8 mouse cellular contexts compared by ENCODE assay signal in the genomic region with DNA sequence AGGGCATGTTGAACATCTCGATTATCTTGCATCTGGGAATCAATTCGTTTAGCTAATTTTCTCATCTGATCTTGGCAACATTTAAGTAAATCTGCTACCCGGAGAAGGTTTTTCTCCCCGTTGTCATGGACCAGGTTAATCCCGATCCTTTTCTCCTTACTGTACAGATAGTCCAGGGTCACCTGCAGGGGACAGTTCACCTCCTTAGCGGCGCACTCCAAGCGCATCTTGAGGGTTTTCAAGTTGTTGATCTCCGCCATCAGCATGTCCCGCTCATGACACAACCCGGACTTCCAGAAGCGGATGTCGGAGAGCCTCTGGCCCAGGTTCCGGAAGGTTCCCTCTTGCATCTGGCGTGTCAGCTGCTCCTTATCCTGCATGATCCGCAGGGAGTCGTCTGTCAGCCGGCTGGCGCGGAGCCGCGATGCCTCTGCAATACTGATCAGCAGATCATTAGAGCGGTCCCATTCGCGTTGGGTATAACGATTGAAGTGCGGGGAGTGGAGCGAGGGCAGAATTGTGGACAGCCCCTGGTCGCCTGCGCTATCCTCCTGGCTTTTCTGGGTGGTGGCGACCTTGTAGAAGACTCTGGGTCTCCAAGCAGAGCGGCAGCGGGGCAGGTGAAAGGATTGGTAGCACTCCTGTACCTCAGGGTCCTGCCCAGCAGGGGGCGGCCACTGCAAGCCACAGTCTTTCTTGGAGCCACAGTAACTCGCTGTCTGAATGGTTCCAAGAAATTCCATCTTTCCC. TPM values are rescaled to one million over a fixed set of nuclear protein-coding genes. Genes with fewer than 3 reads are reported as not detected.
DNase-seq lines count a peak whose midpoint lies in the region; ATAC-seq and TF ChIP-seq lines count a peak whose summit lies in the region.

No protein-coding gene starts in this region.

- in situ Hi-C loops in CH12.LX (cut with MboI; ENCODE audit: low pct_ligation_motif_present, low pct_unique_long_range_greater_than_20kb, low sequenced_read_pairs) = no loop called here

- H3K4me3 ChIP-seq in CH12.LX (replicated peaks in 1 of 3; ENCODE audit: low read depth in 2 of 3, low read length in 2 of 3, poor library complexity in 1 of 3) = no peak overlapping the region
- H3K4me3 ChIP-seq in forebrain, embryonic 14.5 days (ENCODE audit: low read depth, low read length) = peak overlapping the region; percentile 34
- H3K4me3 ChIP-seq in liver, embryonic 16.5 days (ENCODE audit: low read depth, low read length) = peak overlapping the region; percentile 42
- H3K4me3 ChIP-seq in neural tube, embryonic 14.5 days (ENCODE audit: low read depth, low read length) = peak overlapping the region; percentile 34

- no peaks in the 10 kb centered on the region for H3K4me1 ChIP-seq in CH12.LX (ENCODE audit: control insufficient read depth in 1 of 2, insufficient read depth in 2 of 2)
- H3K4me1 ChIP-seq in forebrain, embryonic 14.5 days (ENCODE audit: control insufficient read depth, insufficient read depth, low read length) = peaks cover 2% of the 10 kb centered on the region; the same call in 1 of the 2 replicates
- H3K4me1 ChIP-seq in liver, embryonic 16.5 days (ENCODE audit: control insufficient read depth, low read depth, low read length) = no peaks in the 10 kb centered on the region; the same call in 1 of the 2 replicates
- H3K4me1 ChIP-seq in neural tube, embryonic 14.5 days (ENCODE audit: control insufficient read depth, insufficient read depth, low read length) = no peaks in the 10 kb centered on the region

- H3K9me3 ChIP-seq in CH12.LX (replicated peaks; ENCODE audit: low read length) = no peaks in the 10 kb centered on the region
- H3K9me3 ChIP-seq in forebrain, embryonic 14.5 days (replicated peaks; ENCODE audit: control insufficient read depth, low read length) = no peaks in the 10 kb centered on the region; the same call in 1 of the 2 replicates
- no peaks in the 10 kb centered on the region for H3K9me3 ChIP-seq in liver, embryonic 16.5 days (replicated peaks; ENCODE audit: control insufficient read depth, low read length)
- no peaks in the 10 kb centered on the region for H3K9me3 ChIP-seq in neural tube, embryonic 14.5 days (ENCODE audit: control insufficient read depth, low read length)

- TF ChIP-seq RAD21 in CH12.LX (IDR thresholded peaks at IDR 0.05; ENCODE audit: low read depth, low read length) = peak; percentile 74

- dilution Hi-C loops in CH12.LX (cut with MboI; ENCODE audit: extremely low pct_ligation_motif_present, extremely low pct_unique_long_range_greater_than_20kb, low sequenced_read_pairs) = no loop called here

- TF ChIP-seq CTCF in CH12.LX (conservative IDR thresholded peaks at IDR 0.05 in 1 of 2, IDR thresholded peaks at IDR 0.05 in 1 of 2; ENCODE audit: low read depth in 2 of 2, low read length in 2 of 2) = peak; percentile 31 to 80; a peak in 3 of 4 replicates

- peak; percentile 76 for ATAC-seq in cerebellum, adult (ENCODE audit: insufficient number of reproducible peaks, low FRiP score, low TSS enrichment)
- peak; percentile 93 for ATAC-seq in forebrain, embryonic 14.5 days
- ATAC-seq in liver, embryonic 16.5 days (ENCODE audit: low read depth) = peak; percentile 54; the same call in 1 of the 2 replicates
- peak; percentile 92 for ATAC-seq in neural tube, embryonic 14.5 days (ENCODE audit: low read depth)

- intact Hi-C loops in heart, postnatal 14 days (cut with DNase I) = loop anchor here (2.0 to 10.0 kb wide), 3 partner anchors 277 to 530 kb away; partner anchors contain the start of gene Jak2

- H3K9ac ChIP-seq in CH12.LX (ENCODE audit: insufficient read depth, low read depth) = no peak overlapping the region
- peak overlapping the region; percentile 49 for H3K9ac ChIP-seq in forebrain, embryonic 14.5 days (ENCODE audit: low read length)
- no peak overlapping the region for H3K9ac ChIP-seq in liver, embryonic 16.5 days (ENCODE audit: low read depth, low read length)
- H3K9ac ChIP-seq in neural tube, embryonic 14.5 days (replicated peaks; ENCODE audit: low read depth, low read length) = peak overlapping the region; percentile 48

- no peak for TF ChIP-seq EP300 in CH12.LX (IDR thresholded peaks at IDR 0.05; ENCODE audit: low read length)

- H3K4me2 ChIP-seq in CH12.LX (ENCODE audit: insufficient read depth, low read depth, poor library complexity, severe bottlenecking) = no peak overlapping the region
- peak overlapping the region; percentile 62 for H3K4me2 ChIP-seq in forebrain, embryonic 14.5 days (ENCODE audit: low read length)
- H3K4me2 ChIP-seq in liver, embryonic 16.5 days (ENCODE audit: low read depth, low read length) = peak overlapping the region; percentile 61
- H3K4me2 ChIP-seq in neural tube, embryonic 14.5 days (ENCODE audit: low read depth, low read length) = peak overlapping the region; percentile 62

- TF ChIP-seq POLR2A in CH12.LX (IDR thresholded peaks at IDR 0.05; ENCODE audit: low read depth, low read length) = no peak

- H3K36me3 ChIP-seq in CH12.LX (replicated peaks in 1 of 2; ENCODE audit: control insufficient read depth in 1 of 2, insufficient read depth in 1 of 2, low read length in 1 of 2) = no peaks in the 10 kb centered on the region
- H3K36me3 ChIP-seq in forebrain, embryonic 14.5 days (ENCODE audit: control insufficient read depth, insufficient read depth, low read length) = no peaks in the 10 kb centered on the region
- no peaks in the 10 kb centered on the region for H3K36me3 ChIP-seq in liver, embryonic 16.5 days (ENCODE audit: control insufficient read depth, insufficient read depth)
- no peaks in the 10 kb centered on the region for H3K36me3 ChIP-seq in neural tube, embryonic 14.5 days (ENCODE audit: control insufficient read depth, insufficient read depth, low read length)

- H3K27ac ChIP-seq in CH12.LX (ENCODE audit: insufficient read depth, low read depth) = no peak overlapping the region
- H3K27ac ChIP-seq in forebrain, embryonic 14.5 days (ENCODE audit: low read depth, low read length) = no peak overlapping the region
- H3K27ac ChIP-seq in liver, embryonic 16.5 days (ENCODE audit: low read length) = no peak overlapping the region
- H3K27ac ChIP-seq in neural tube, embryonic 14.5 days (ENCODE audit: low read depth, low read length) = peak overlapping the region; percentile 16; the same call in 1 of the 2 replicates

- no peaks in the 10 kb centered on the region for H3K79me2 ChIP-seq in CH12.LX (replicated peaks; ENCODE audit: control insufficient read depth, extremely low read depth, insufficient read depth, poor library complexity, severe bottlenecking)

- peak; percentile 44 for DNase-seq in CH12.LX (ENCODE audit: extremely low read depth)
- peak; percentile 82 for DNase-seq in forebrain, embryonic 14.5 days (ENCODE audit: low spot score)
- DNase-seq in heart, postnatal 14 days = peak; percentile 81 to 83
- DNase-seq in large intestine, adult 2 months (ENCODE audit: low read depth, low spot score) = peak; percentile 35
- peak; percentile 86 for DNase-seq in testis, postnatal 10 days (ENCODE audit: low spot score)

- WGBS in forebrain, embryonic 14.5 days = 21% methylated on average over 35 of the region's 35 CpGs
- 19% methylated on average over 35 of the region's 35 CpGs for WGBS in large intestine, adult 2 months
- 20% methylated on average over 35 of the region's 35 CpGs for WGBS in liver, embryonic 16.5 days (ENCODE audit: insufficient replicate concordance)
- 12% methylated on average over 35 of the region's 35 CpGs for WGBS in neural tube, embryonic 14.5 days

- H3K27me3 ChIP-seq in CH12.LX (replicated peaks) = no peaks in the 10 kb centered on the region
- H3K27me3 ChIP-seq in forebrain, embryonic 14.5 days (replicated peaks; ENCODE audit: control insufficient read depth, insufficient read depth, low read length) = 0 out of 2 replicates have a peak, but pooled peaks cover 2% of the 10 kb centered on the region
- H3K27me3 ChIP-seq in liver, embryonic 16.5 days (ENCODE audit: control insufficient read depth, insufficient read depth, low read depth, low read length) = peaks cover 9% of the 10 kb centered on the region
- no peaks in the 10 kb centered on the region for H3K27me3 ChIP-seq in neural tube, embryonic 14.5 days (ENCODE audit: control insufficient read depth, insufficient read depth, low read length)

TF ChIP-seq in CH12.LX, 34 proteins besides CTCF, POLR2A, EP300 and RAD21:
- no peak for TF ChIP-seq ETS1 (conservative IDR thresholded peaks at IDR 0.05; ENCODE audit: low read depth, low read length)
- peak; percentile 76 for TF ChIP-seq SMC3 (IDR thresholded peaks at IDR 0.05; ENCODE audit: low read depth, low read length)
- TF ChIP-seq ZC3H11A (IDR thresholded peaks at IDR 0.05; ENCODE audit: low read depth, low read length) = 0 out of 2 replicates have a peak, but pooled peaks have one; percentile 11
TF ChIP-seq in CH12.LX: peak in this region for 2.

RNA-seq across cellular contexts. Expression of gene 4430402I18Rik, which starts 7.4 kb away (rescaled TPM):
- 0.04 and 0.51 TPM in 2 replicates for total RNA-seq in CH12.LX (2012; rRNA removed)
- total RNA-seq in CH12.LX (2014; rRNA removed) = 0.15 and 1.2 TPM in 2 replicates
- polyA plus RNA-seq in CH12.LX (2012; ENCODE audit: insufficient read length, low read depth) = 0.14 and 0.26 TPM in 2 replicates
- polyA plus RNA-seq in forebrain, embryonic 14.5 days (2014; fragmentation: Nextera tagmentation; extraction: Ambion mirVana) = 2.0 and 2.1 TPM in 2 replicates
- total RNA-seq in heart, postnatal 14 days (2021) = 10 to 100 TPM; 14.2 to 14.9 TPM
- polyA plus RNA-seq in large intestine, adult 2 months (2012; rRNA removed) = 0.27 and 0.84 TPM in 2 replicates
- polyA plus RNA-seq in liver, embryonic 16.5 days (2015; fragmentation: Nextera tagmentation; extraction: Ambion mirVana) = 1.5 and 2.9 TPM in 2 replicates
- polyA plus RNA-seq in neural tube, embryonic 14.5 days (2014; fragmentation: Nextera tagmentation; extraction: Ambion mirVana) = 1.4 and 1.5 TPM in 2 replicates

RNA-seq across cellular contexts. Expression of gene Plpp6, which starts 11.3 kb away (rescaled TPM):
- 4.3 and 5.3 TPM in 2 replicates for total RNA-seq in CH12.LX (2012; rRNA removed)
- 4.3 and 6.6 TPM in 2 replicates for total RNA-seq in CH12.LX (2014; rRNA removed)
- 5.2 and 5.6 TPM in 2 replicates for polyA plus RNA-seq in CH12.LX (2012; ENCODE audit: insufficient read length, low read depth)
- polyA plus RNA-seq in forebrain, embryonic 14.5 days (2014; fragmentation: Nextera tagmentation; extraction: Ambion mirVana) = 9.8 and 11.4 TPM in 2 replicates
- 1 to 10 TPM; 6.1 to 6.2 TPM for total RNA-seq in heart, postnatal 14 days (2021)
- polyA plus RNA-seq in large intestine, adult 2 months (2012; rRNA removed) = 13.8 and 17.9 TPM in 2 replicates
- 2.3 and 2.6 TPM in 2 replicates for polyA plus RNA-seq in liver, embryonic 16.5 days (2015; fragmentation: Nextera tagmentation; extraction: Ambion mirVana)
- 15.9 and 18.1 TPM in 2 replicates for polyA plus RNA-seq in neural tube, embryonic 14.5 days (2014; fragmentation: Nextera tagmentation; extraction: Ambion mirVana)

RNA-seq across cellular contexts. Expression of gene Cdc37l1, which starts 15.1 kb away (rescaled TPM):
- total RNA-seq in CH12.LX (2012; rRNA removed) (14.0 and 15.6 TPM in 2 replicates), CH12.LX (2014; rRNA removed) (22.9 and 28.1 TPM in 2 replicates)
- 26.5 and 26.8 TPM in 2 replicates for polyA plus RNA-seq in CH12.LX (2012; ENCODE audit: insufficient read length, low read depth)
- 42.0 and 55.0 TPM in 2 replicates for polyA plus RNA-seq in forebrain, embryonic 14.5 days (2014; fragmentation: Nextera tagmentation; extraction: Ambion mirVana)
- total RNA-seq in heart, postnatal 14 days (2021) = 10 to 100 TPM; 67.5 to 74.0 TPM
- 5.3 and 7.6 TPM in 2 replicates for polyA plus RNA-seq in large intestine, adult 2 months (2012; rRNA removed)
- 9.9 and 10.2 TPM in 2 replicates for polyA plus RNA-seq in liver, embryonic 16.5 days (2015; fragmentation: Nextera tagmentation; extraction: Ambion mirVana)
- 59.9 and 66.2 TPM in 2 replicates for polyA plus RNA-seq in neural tube, embryonic 14.5 days (2014; fragmentation: Nextera tagmentation; extraction: Ambion mirVana)

Comparison
In these comparisons a context has a peak if more than half of its experiments do, and no peak if none do; other contexts are left out.
1. DNase-seq: peak in every context shown above with its lines; median percentile 86 in testis, postnatal 10 days; 82 in forebrain, embryonic 14.5 days; 82 in heart, postnatal 14 days; 44 in CH12.LX; 35 in large intestine, adult 2 months.
2. H3K4me3 ChIP-seq: peak in forebrain, embryonic 14.5 days (single experiment), liver, embryonic 16.5 days (single experiment) and neural tube, embryonic 14.5 days (single experiment); none in CH12.LX (0 of 3).
3. H3K9ac ChIP-seq: peak in forebrain, embryonic 14.5 days (single experiment) and neural tube, embryonic 14.5 days (single experiment); none in CH12.LX (single experiment) and liver, embryonic 16.5 days (single experiment).
4. Peak in every context shown above with its lines, with median percentiles within 50 percentile points of each other: ATAC-seq.